Mouse (Mus musculus): ENCODE measurements around the gene Gucy2d. TPM values are rescaled to one million over a fixed set of nuclear protein-coding genes. Genes with fewer than 3 reads are reported as not detected.

The Gucy2d gene
- polyA plus RNA-seq, 1 experiment from 2014 or later: not detected

GRCm38 (mm10) chr7:98427115-98427835, 12.9 kb upstream of the Gucy2d start:
- no peaks in the 10 kb centered on the region; the same call in 1 of the 2 replicates for H3K9me3 ChIP-seq (ENCODE audit: control insufficient read depth, low read length)
- H3K27me3 ChIP-seq (ENCODE audit: control insufficient read depth, insufficient read depth, low read length): no peaks in the 10 kb centered on the region
- H3K36me3 ChIP-seq (ENCODE audit: control insufficient read depth, insufficient read depth, low read length): no peaks in the 10 kb centered on the region
- WGBS: 90% methylated on average over 11 of the region's 11 CpGs
- H3K9ac ChIP-seq (ENCODE audit: low read length): no peak overlapping the region
- no peak overlapping the region for H3K4me3 ChIP-seq (ENCODE audit: low read depth, low read length)
- no peak for ATAC-seq (replicated peaks; ENCODE audit: low FRiP score)
- H3K4me1 ChIP-seq (replicated peaks; ENCODE audit: control insufficient read depth, insufficient read depth, low read length): no peaks in the 10 kb centered on the region
- no peak overlapping the region for H3K27ac ChIP-seq (ENCODE audit: low read depth, low read length)
- DNase-seq (ENCODE audit: low spot score): peak; percentile 41
- H3K4me2 ChIP-seq (ENCODE audit: low read depth, low read length, severe bottlenecking): no peak overlapping the region

- H3K4me3 ChIP-seq (ENCODE audit: low read depth, low read length): no peak overlapping the region
- no peak for ATAC-seq (replicated peaks; ENCODE audit: low FRiP score)
- 94% methylated on average over 3 of the region's 3 CpGs for WGBS
These were observed 10.6 kb upstream of the Gucy2d start for GRCm38 (mm10) chr7:98429579-98429978.

GRCm38 (mm10) chr7:98430785-98431184, 9.4 kb upstream of the Gucy2d start:
- H3K27me3 ChIP-seq (ENCODE audit: control insufficient read depth, insufficient read depth, low read length): no peaks in the 10 kb centered on the region
- no peak overlapping the region for H3K9ac ChIP-seq (ENCODE audit: low read length)
- no peak overlapping the region for H3K27ac ChIP-seq (ENCODE audit: low read depth, low read length)
- H3K36me3 ChIP-seq (ENCODE audit: control insufficient read depth, insufficient read depth, low read length): no peaks in the 10 kb centered on the region
- DNase-seq (ENCODE audit: low spot score) (peak; percentile 82), ATAC-seq (replicated peaks; ENCODE audit: low FRiP score) (0 out of 2 replicates have a peak, but pooled peaks have one; percentile 36)
- H3K4me3 ChIP-seq (ENCODE audit: low read depth, low read length): no peak overlapping the region
- H3K4me2 ChIP-seq (ENCODE audit: low read depth, low read length, severe bottlenecking): no peak overlapping the region
- WGBS: 39% methylated on average over 3 of the region's 3 CpGs
- no peaks in the 10 kb centered on the region for H3K9me3 ChIP-seq (ENCODE audit: control insufficient read depth, low read length)
- no peaks in the 10 kb centered on the region for H3K4me1 ChIP-seq (replicated peaks; ENCODE audit: control insufficient read depth, insufficient read depth, low read length)

More at GRCm38 (mm10) chr7:98429579-98429978, 10.6 kb upstream of the Gucy2d start:
- H3K9ac ChIP-seq (ENCODE audit: low read length): no peak overlapping the region
- no peak overlapping the region for H3K4me2 ChIP-seq (ENCODE audit: low read depth, low read length, severe bottlenecking)
- H3K27me3 ChIP-seq (ENCODE audit: control insufficient read depth, insufficient read depth, low read length): no peaks in the 10 kb centered on the region
- no peaks in the 10 kb centered on the region for H3K4me1 ChIP-seq (replicated peaks; ENCODE audit: control insufficient read depth, insufficient read depth, low read length)
- no peaks in the 10 kb centered on the region for H3K9me3 ChIP-seq (ENCODE audit: control insufficient read depth, low read length)
- no peak for DNase-seq (ENCODE audit: low spot score)
- H3K36me3 ChIP-seq (ENCODE audit: control insufficient read depth, insufficient read depth, low read length): no peaks in the 10 kb centered on the region
- no peak overlapping the region for H3K27ac ChIP-seq (ENCODE audit: low read depth, low read length)

- no peaks in the 10 kb centered on the region for H3K9me3 ChIP-seq (ENCODE audit: control insufficient read depth, low read length)
- DNase-seq (ENCODE audit: low spot score) (peak; percentile 74), ATAC-seq (replicated peaks; ENCODE audit: low FRiP score) (no peak)
- no peak overlapping the region for H3K4me2 ChIP-seq (ENCODE audit: low read depth, low read length, severe bottlenecking)
- no peaks in the 10 kb centered on the region for H3K36me3 ChIP-seq (ENCODE audit: control insufficient read depth, insufficient read depth, low read length)
- WGBS: 37% methylated on average over 9 of the region's 9 CpGs
- no peak overlapping the region for H3K27ac ChIP-seq (ENCODE audit: low read depth, low read length)
- H3K4me3 ChIP-seq (ENCODE audit: low read depth, low read length): no peak overlapping the region
- no peaks in the 10 kb centered on the region for H3K4me1 ChIP-seq (replicated peaks; ENCODE audit: control insufficient read depth, insufficient read depth, low read length)
- no peaks in the 10 kb centered on the region for H3K27me3 ChIP-seq (ENCODE audit: control insufficient read depth, insufficient read depth, low read length)
- no peak overlapping the region for H3K9ac ChIP-seq (ENCODE audit: low read length)
These were observed 2.6 kb upstream of the Gucy2d start for GRCm38 (mm10) chr7:98437629-98438028.

- H3K9me3 ChIP-seq (ENCODE audit: control insufficient read depth, low read length): no peaks in the 10 kb centered on the region
- no peaks in the 10 kb centered on the region for H3K27me3 ChIP-seq (ENCODE audit: control insufficient read depth, insufficient read depth, low read length)
- no peak overlapping the region for H3K4me2 ChIP-seq (ENCODE audit: low read depth, low read length, severe bottlenecking)
- H3K4me1 ChIP-seq (replicated peaks; ENCODE audit: control insufficient read depth, insufficient read depth, low read length): no peaks in the 10 kb centered on the region
- no peak overlapping the region for H3K27ac ChIP-seq (ENCODE audit: low read depth, low read length)
- no peak overlapping the region for H3K4me3 ChIP-seq (ENCODE audit: low read depth, low read length)
- WGBS: 78% methylated on average over 3 of the region's 3 CpGs
- no peak overlapping the region for H3K9ac ChIP-seq (ENCODE audit: low read length)
- DNase-seq (ENCODE audit: low spot score): no peak
- ATAC-seq (replicated peaks; ENCODE audit: low FRiP score): no peak
- no peaks in the 10 kb centered on the region for H3K36me3 ChIP-seq (ENCODE audit: control insufficient read depth, insufficient read depth, low read length)
These were observed 6.7 kb downstream of the Gucy2d start for GRCm38 (mm10) chr7:98446873-98447272.

- Histone ChIP-seq H3K36me3 (ENCODE audit: control insufficient read depth, insufficient read depth, low read length) (no peaks in the 10 kb centered on the region), H3K9me3 (ENCODE audit: control insufficient read depth, low read length) (no peaks in the 10 kb centered on the region), H3K27ac (ENCODE audit: low read depth, low read length) (no peak overlapping the region), H3K9ac (ENCODE audit: low read length) (no peak overlapping the region), H3K27me3 (ENCODE audit: control insufficient read depth, insufficient read depth, low read length) (no peaks in the 10 kb centered on the region), H3K4me3 (ENCODE audit: low read depth, low read length) (no peak overlapping the region), H3K4me2 (ENCODE audit: low read depth, low read length, severe bottlenecking) (no peak overlapping the region), H3K4me1 (replicated peaks; ENCODE audit: control insufficient read depth, insufficient read depth, low read length) (no peaks in the 10 kb centered on the region)
- ATAC-seq (replicated peaks; ENCODE audit: low FRiP score): no peak
- no peak for DNase-seq (ENCODE audit: low spot score)
- 71% methylated on average over 11 of the region's 11 CpGs for WGBS
These were observed 7.5 kb downstream of the Gucy2d start for GRCm38 (mm10) chr7:98447585-98448308.

- Histone ChIP-seq H3K4me3 (ENCODE audit: low read depth, low read length) (no peak overlapping the region), H3K9me3 (ENCODE audit: control insufficient read depth, low read length) (no peaks in the 10 kb centered on the region), H3K27ac (ENCODE audit: low read depth, low read length) (no peak overlapping the region), H3K4me2 (ENCODE audit: low read depth, low read length, severe bottlenecking) (no peak overlapping the region), H3K27me3 (ENCODE audit: control insufficient read depth, insufficient read depth, low read length) (no peaks in the 10 kb centered on the region), H3K36me3 (ENCODE audit: control insufficient read depth, insufficient read depth, low read length) (no peaks in the 10 kb centered on the region), H3K4me1 (replicated peaks; ENCODE audit: control insufficient read depth, insufficient read depth, low read length) (no peaks in the 10 kb centered on the region), H3K9ac (ENCODE audit: low read length) (no peak overlapping the region)
- 90% methylated on average over 5 of the region's 5 CpGs for WGBS
- ATAC-seq (replicated peaks; ENCODE audit: low FRiP score): no peak
- DNase-seq (ENCODE audit: low spot score): no peak
These were observed 8.1 kb downstream of the Gucy2d start for GRCm38 (mm10) chr7:98448309-98448630.

GRCm38 (mm10) chr7:98449696-98450095, 9.5 kb downstream of the Gucy2d start:
- WGBS: 81% methylated on average over 9 of the region's 9 CpGs

More at GRCm38 (mm10) chr7:98449696-98450095, 9.5 kb downstream of the Gucy2d start:
- Histone ChIP-seq H3K4me1 (replicated peaks; ENCODE audit: control insufficient read depth, insufficient read depth, low read length) (no peaks in the 10 kb centered on the region), H3K9ac (ENCODE audit: low read length) (no peak overlapping the region), H3K9me3 (ENCODE audit: control insufficient read depth, low read length) (no peaks in the 10 kb centered on the region), H3K36me3 (ENCODE audit: control insufficient read depth, insufficient read depth, low read length) (no peaks in the 10 kb centered on the region), H3K4me3 (ENCODE audit: low read depth, low read length) (no peak overlapping the region), H3K27me3 (ENCODE audit: control insufficient read depth, insufficient read depth, low read length) (no peaks in the 10 kb centered on the region), H3K27ac (ENCODE audit: low read depth, low read length) (no peak overlapping the region), H3K4me2 (ENCODE audit: low read depth, low read length, severe bottlenecking) (no peak overlapping the region)
- no peak for DNase-seq (ENCODE audit: low spot score)
- ATAC-seq (replicated peaks; ENCODE audit: low FRiP score): no peak

Measured in forebrain, embryonic 11.5 days (tissue).